ENCODE assay signal across 8 mouse cellular contexts in the genomic region with DNA sequence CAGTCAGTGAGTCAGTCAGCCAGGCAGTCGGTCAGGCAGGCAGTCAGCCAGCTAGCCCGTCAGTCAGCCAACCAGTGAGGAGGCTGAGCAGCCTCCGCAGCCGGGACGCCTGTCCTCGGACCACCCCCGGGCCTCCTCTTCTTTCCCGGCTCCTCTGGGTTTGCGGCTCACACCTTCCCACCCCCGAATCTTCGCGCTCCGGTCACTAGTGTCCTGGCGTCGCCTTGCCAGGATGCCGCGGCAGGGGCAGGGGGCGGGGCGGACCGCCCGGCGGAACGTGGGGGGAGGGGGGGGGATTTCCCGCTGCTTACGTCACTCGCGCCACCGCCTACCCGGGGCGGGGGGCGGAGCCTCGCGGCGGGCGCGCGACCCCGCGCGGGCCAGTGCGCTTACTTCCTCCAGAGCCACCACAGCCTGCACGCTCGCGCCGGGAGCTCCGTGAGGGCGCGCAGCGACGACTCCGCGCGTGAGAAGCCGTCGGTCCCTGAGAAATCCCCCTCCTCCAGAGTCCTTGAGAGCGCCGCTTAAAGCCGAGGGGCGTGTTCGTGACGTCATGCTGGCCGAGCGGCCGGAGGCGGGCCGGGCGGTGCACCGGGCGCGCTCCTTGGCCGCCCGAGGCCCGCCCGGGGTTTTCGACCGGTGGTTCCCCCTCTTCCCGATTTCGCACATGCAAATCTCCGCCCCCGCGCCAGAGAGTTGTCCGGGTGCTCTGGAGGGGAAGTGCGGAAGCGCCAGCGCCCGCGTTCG. TPM values are rescaled to one million over a fixed set of nuclear protein-coding genes. Genes with fewer than 3 reads are reported as not detected.
DNase-seq lines count a peak whose midpoint lies in the region; ATAC-seq and TF ChIP-seq lines count a peak whose summit lies in the region.

A gene (minus strand): TSS at position 211 of the 747 bp plus-strand sequence.

- H3K27me3 ChIP-seq in embryonic facial prominence, embryonic 14.5 days (replicated peaks; ENCODE audit: control insufficient read depth, insufficient read depth, low read length), result no peaks in the 10 kb centered on the region
- H3K27me3 ChIP-seq in limb, embryonic 14.5 days (ENCODE audit: control insufficient read depth, insufficient read depth, low read length), result peaks cover 5% of the 10 kb centered on the region; the same call in 1 of the 2 replicates
- H3K27me3 ChIP-seq in midbrain, postnatal 0 days (ENCODE audit: insufficient read depth, low read length), result no peaks in the 10 kb centered on the region

- H3K4me1 ChIP-seq in embryonic facial prominence, embryonic 14.5 days (ENCODE audit: control insufficient read depth, insufficient read depth, low read length), result no peaks in the 10 kb centered on the region
- no peaks in the 10 kb centered on the region for H3K4me1 ChIP-seq in limb, embryonic 14.5 days (ENCODE audit: control insufficient read depth, insufficient read depth, low read length)
- no peaks in the 10 kb centered on the region for H3K4me1 ChIP-seq in midbrain, postnatal 0 days (ENCODE audit: insufficient read depth, low read length)

- no peaks in the 10 kb centered on the region for H3K36me3 ChIP-seq in embryonic facial prominence, embryonic 14.5 days (ENCODE audit: control insufficient read depth, insufficient read depth, low read length)
- no peaks in the 10 kb centered on the region for H3K36me3 ChIP-seq in limb, embryonic 14.5 days (ENCODE audit: control insufficient read depth, insufficient read depth, low read length)
- H3K36me3 ChIP-seq in midbrain, postnatal 0 days (ENCODE audit: insufficient read depth, low read length), result no peaks in the 10 kb centered on the region

- H3K9me3 ChIP-seq in embryonic facial prominence, embryonic 14.5 days (ENCODE audit: control insufficient read depth, low read length), result no peaks in the 10 kb centered on the region
- no peaks in the 10 kb centered on the region for H3K9me3 ChIP-seq in limb, embryonic 14.5 days (ENCODE audit: control insufficient read depth, low read length)
- H3K9me3 ChIP-seq in midbrain, postnatal 0 days (ENCODE audit: low read length), result no peaks in the 10 kb centered on the region

- 0 out of 2 replicates have a peak, but pooled peaks have one; percentile 51 for TF ChIP-seq POLR2A in limb, embryonic 14.5 days (IDR thresholded peaks at IDR 0.05; ENCODE audit: borderline replicate concordance, extremely low read depth, insufficient read depth, insufficient read length)

- peak within 1 kb of the TSS; percentile 86 for H3K4me2 ChIP-seq in embryonic facial prominence, embryonic 14.5 days (ENCODE audit: low read depth, low read length)
- peak within 1 kb of the TSS; percentile 79 for H3K4me2 ChIP-seq in limb, embryonic 14.5 days (replicated peaks; ENCODE audit: low read depth, low read length, severe bottlenecking)
- H3K4me2 ChIP-seq in midbrain, postnatal 0 days (ENCODE audit: low read depth, low read length, poor library complexity, severe bottlenecking), result peak within 1 kb of the TSS; percentile 76

- peak within 1 kb of the TSS; percentile 85 for H3K9ac ChIP-seq in embryonic facial prominence, embryonic 14.5 days (ENCODE audit: low read depth, low read length)
- H3K9ac ChIP-seq in limb, embryonic 14.5 days (ENCODE audit: low read depth, low read length, severe bottlenecking), result peak within 1 kb of the TSS; percentile 77
- peak within 1 kb of the TSS; percentile 69 for H3K9ac ChIP-seq in midbrain, postnatal 0 days (replicated peaks; ENCODE audit: low read length, poor library complexity, severe bottlenecking)

- under 1% methylated on average over 19 of the region's 88 CpGs for WGBS in embryonic facial prominence, embryonic 14.5 days
- WGBS in limb, embryonic 14.5 days, result 1% methylated on average over 54 of the region's 88 CpGs
- WGBS in midbrain, postnatal 0 days, result under 1% methylated on average over 62 of the region's 88 CpGs

- peak within 1 kb of the TSS; percentile 83 for H3K4me3 ChIP-seq in embryonic facial prominence, embryonic 14.5 days (ENCODE audit: low read depth, low read length)
- H3K4me3 ChIP-seq in limb, embryonic 14.5 days (replicated peaks; ENCODE audit: low read length), result peak within 1 kb of the TSS; percentile 81
- peak within 1 kb of the TSS; percentile 68 for H3K4me3 ChIP-seq in midbrain, postnatal 0 days (ENCODE audit: low read depth, low read length)

- TF ChIP-seq CTCF in midbrain, postnatal 0 days (IDR thresholded peaks at IDR 0.05), result no peak

- DNase-seq in 3134 (ENCODE audit: extremely low read depth, insufficient read length, low spot score), result peak; percentile 97
- DNase-seq in adrenal gland, postnatal 36 days, result peak; percentile 93 to 94
- DNase-seq in embryonic facial prominence, embryonic 14.5 days (ENCODE audit: low spot score), result peak; percentile 90
- DNase-seq in heart, adult 8-10 months (ENCODE audit: low spot score), result peak; percentile 94
- peak; percentile 95 for DNase-seq in kidney, adult 9 months
- peak; percentile 86 for DNase-seq in limb, embryonic 14.5 days (ENCODE audit: low spot score)
- peak; percentile 82 for DNase-seq in midbrain, postnatal 0 days (ENCODE audit: low spot score)
- DNase-seq in spleen, postnatal 14 days (ENCODE audit: low spot score in 2 of 2), result peak; percentile 64 to 74

- peak within 1 kb of the TSS; percentile 92 for H3K27ac ChIP-seq in embryonic facial prominence, embryonic 14.5 days (replicated peaks; ENCODE audit: low read depth, low read length)
- H3K27ac ChIP-seq in limb, embryonic 14.5 days (replicated peaks; ENCODE audit: low read depth, low read length), result peak within 1 kb of the TSS; percentile 89
- H3K27ac ChIP-seq in midbrain, postnatal 0 days (ENCODE audit: low read depth, low read length), result peak within 1 kb of the TSS; percentile 75

- ATAC-seq in embryonic facial prominence, embryonic 14.5 days (ENCODE audit: low read depth), result peak; percentile 92
- ATAC-seq in limb, embryonic 14.5 days (ENCODE audit: low FRiP score, low read depth), result peak; percentile 94
- peak; percentile 95 for ATAC-seq in midbrain, postnatal 0 days (ENCODE audit: low FRiP score)

RNA-seq across cellular contexts. Expression of the gene that starts here (rescaled TPM):
- 1 to 10 TPM; 8.5 to 8.8 TPM for total RNA-seq in adrenal gland, postnatal 36 days (2021)
- polyA plus RNA-seq in embryonic facial prominence, embryonic 14.5 days (2014; fragmentation: Nextera tagmentation; extraction: Ambion mirVana), result 1.7 and 2.2 TPM in 2 replicates
- total RNA-seq in heart, adult 8-10 months (2022), result 1 to 10 TPM; 6.3 to 8.5 (median 7.3) TPM
- polyA plus RNA-seq in limb, embryonic 14.5 days (2012; rRNA removed), result 2.1 and 2.5 TPM in 2 replicates
- 1.7 and 1.8 TPM in 2 replicates for polyA plus RNA-seq in limb, embryonic 14.5 days (2014; fragmentation: Nextera tagmentation; extraction: Ambion mirVana)
- 0.90 and 0.99 TPM in 2 replicates for total RNA-seq in midbrain, postnatal 0 days (2014; rRNA removed)
- 0.29 and 0.38 TPM in 2 replicates for polyA plus RNA-seq in midbrain, postnatal 0 days (2015; fragmentation: Nextera tagmentation; extraction: Ambion mirVana)

Comparison
In these comparisons a context has a peak if more than half of its experiments do, and no peak if none do; other contexts are left out.
1. Peak in every context shown above with its lines: DNase-seq, ATAC-seq, H3K4me3 ChIP-seq and H3K27ac ChIP-seq.
2. Peak in DNase-seq, ATAC-seq, H3K4me3 ChIP-seq, H3K27ac ChIP-seq, H3K9ac ChIP-seq and H3K4me2 ChIP-seq in midbrain, postnatal 0 days; RNA of the gene not detected or under 1 TPM.